Mouse (Mus musculus) midbrain, embryonic 11.5 days (tissue): ENCODE measurements around the gene Angptl1. TPM values are rescaled to one million over a fixed set of nuclear protein-coding genes. Genes with fewer than 3 reads are reported as not detected.
A peak's percentile ranks its signal among the peaks of the same experiment; 100 is the strongest.

Experiments used
- ATAC-seq: fragments of 200-750 bp; cut with Nextera tagmentation; 2 replicates; pipeline ENCODE4 v1.8.0; 2017; ENCODE audit warnings: moderate TSS enrichment, moderate library complexity; ENCODE audit not compliant: low FRiP score
- DNase-seq: peaks from one replicate; pipeline ENCODE4 v3.0.0; 2015; ENCODE audit warnings: low spot score; ENCODE audit errors: missing footprints
- H3K27ac ChIP-seq: fragments of 300-500 bp; sonication (generic); 2 replicates; pipeline ENCODE4 v1.5.1; 2014; ENCODE audit warnings: low read depth, low read length
- H3K27me3 ChIP-seq: fragments of 300-500 bp; sonication (generic); 2 replicates; pipeline ENCODE4 v1.6.1; 2014; ENCODE audit warnings: mild to moderate bottlenecking, low read length, moderate library complexity, mixed read lengths; ENCODE audit not compliant: control insufficient read depth, insufficient read depth
- H3K36me3 ChIP-seq: fragments of 300-500 bp; sonication (generic); 2 replicates; pipeline ENCODE4 v1.6.1; 2014; ENCODE audit warnings: mild to moderate bottlenecking, low read length, moderate library complexity, mixed read lengths; ENCODE audit not compliant: control insufficient read depth, insufficient read depth
- H3K4me1 ChIP-seq: fragments of 300-500 bp; sonication (generic); 2 replicates; pipeline ENCODE4 v1.6.1; 2014; ENCODE audit warnings: low read length; ENCODE audit not compliant: control insufficient read depth, insufficient read depth
- H3K4me2 ChIP-seq: fragments of 300-500 bp; sonication (generic); 2 replicates; pipeline ENCODE4 v1.6.1; 2014; ENCODE audit warnings: mild to moderate bottlenecking, moderate library complexity
- H3K4me3 ChIP-seq: fragments of 300-500 bp; sonication (generic); 2 replicates; pipeline ENCODE4 v1.5.1; 2014; ENCODE audit warnings: low read depth, low read length
- H3K9ac ChIP-seq: fragments of 300-500 bp; sonication (generic); 2 replicates; pipeline ENCODE4 v1.6.1; 2014; ENCODE audit warnings: low read length
- H3K9me3 ChIP-seq: fragments of 300-500 bp; sonication (generic); 2 replicates; pipeline ENCODE4 v1.6.1; 2016; ENCODE audit warnings: low read length; ENCODE audit not compliant: control insufficient read depth
- WGBS: fragments of 180-500 bp; shearing (Covaris S2); extraction: QIAGEN DNeasy Blood & Tissue Kit; methylation state at CpG from one replicate; pipeline ENCODE4 v1.1.7; 2014; 5-methylcytosine and 5-hydroxymethylcytosine counted together
- polyA plus RNA-seq: library from polyadenylated mRNA; unstranded; fragments of >200 nt; fragmentation: Nextera tagmentation; extraction: Ambion mirVana; gene quantifications from 2 replicates; pipeline ENCODE4 v1.2.1, GENCODE M21; 2014

The Angptl1 gene
- polyA plus RNA-seq, 1 experiment from 2014 or later: 1.6 TPM

- H3K4me2 ChIP-seq: no peak overlapping the region
- no peaks in the 10 kb centered on the region for H3K4me1 ChIP-seq
- DNase-seq: peak; percentile 44
- H3K27ac ChIP-seq: no peak overlapping the region
- no peaks in the 10 kb centered on the region for H3K36me3 ChIP-seq
- no peak overlapping the region for H3K9ac ChIP-seq
- WGBS: 88% methylated on average over 8 of the region's 8 CpGs
- H3K9me3 ChIP-seq: no peaks in the 10 kb centered on the region
- no peak for ATAC-seq
- H3K4me3 ChIP-seq: no peak overlapping the region
- H3K27me3 ChIP-seq: no peaks in the 10 kb centered on the region
Measured at GRCm38 (mm10) chr1:156860266-156860665, 21.9 kb downstream of the Angptl1 start.

GRCm38 (mm10) chr1:156861475-156862043, 23.2 kb downstream of the Angptl1 start:
- no peak overlapping the region for H3K4me2 ChIP-seq
- H3K4me3 ChIP-seq: no peak overlapping the region
- no peaks in the 10 kb centered on the region for H3K36me3 ChIP-seq
- ATAC-seq (no peak), DNase-seq (no peak)
- no peaks in the 10 kb centered on the region for H3K27me3 ChIP-seq
- no peaks in the 10 kb centered on the region for H3K4me1 ChIP-seq
- H3K27ac ChIP-seq: no peak overlapping the region
- H3K9me3 ChIP-seq: no peaks in the 10 kb centered on the region
- no peak overlapping the region for H3K9ac ChIP-seq
- 58% methylated on average over 4 of the region's 4 CpGs for WGBS

- H3K27me3 ChIP-seq: no peaks in the 10 kb centered on the region
- no peak for DNase-seq
- H3K9me3 ChIP-seq: no peaks in the 10 kb centered on the region
- no peak overlapping the region for H3K27ac ChIP-seq
- no peak overlapping the region for H3K4me2 ChIP-seq
- H3K4me1 ChIP-seq: no peaks in the 10 kb centered on the region
- H3K4me3 ChIP-seq: no peak overlapping the region
- ATAC-seq: no peak
- whole genome bisulfite sequencing: 86% methylated on average over 3 of the region's 3 CpGs
- no peak overlapping the region for H3K9ac ChIP-seq
- H3K36me3 ChIP-seq: no peaks in the 10 kb centered on the region
Measured at GRCm38 (mm10) chr1:156863726-156864125, 25.4 kb downstream of the Angptl1 start.

- no peak overlapping the region for H3K4me2 ChIP-seq
- no peaks in the 10 kb centered on the region for H3K27me3 ChIP-seq
- ATAC-seq: no peak
- H3K36me3 ChIP-seq: no peaks in the 10 kb centered on the region
- DNase-seq: no peak
- no peak overlapping the region for H3K9ac ChIP-seq
- H3K4me3 ChIP-seq: no peak overlapping the region
- WGBS: 61% methylated on average over 3 of the region's 3 CpGs
- H3K27ac ChIP-seq: no peak overlapping the region
- H3K9me3 ChIP-seq: no peaks in the 10 kb centered on the region
- H3K4me1 ChIP-seq: no peaks in the 10 kb centered on the region
Measured at GRCm38 (mm10) chr1:156864240-156864639, 25.9 kb downstream of the Angptl1 start.

- H3K27ac ChIP-seq: no peak overlapping the region
- DNase-seq (peak; percentile 54), ATAC-seq (no peak)
- H3K4me1 ChIP-seq: no peaks in the 10 kb centered on the region
- no peaks in the 10 kb centered on the region for H3K9me3 ChIP-seq
- H3K36me3 ChIP-seq: no peaks in the 10 kb centered on the region
- H3K4me2 ChIP-seq: no peak overlapping the region
- H3K9ac ChIP-seq: no peak overlapping the region
- H3K4me3 ChIP-seq: no peak overlapping the region
- WGBS: 88% methylated on average over 5 of the region's 5 CpGs
- H3K27me3 ChIP-seq: no peaks in the 10 kb centered on the region
Measured at GRCm38 (mm10) chr1:156870028-156870427, 31.7 kb downstream of the Angptl1 start.

GRCm38 (mm10) chr1:156870616-156871015, 32.3 kb downstream of the Angptl1 start:
- no peak overlapping the region for H3K9ac ChIP-seq
- DNase-seq: peak; percentile 67
- WGBS: 91% methylated on average over 4 of the region's 4 CpGs
- no peak overlapping the region for H3K4me3 ChIP-seq
- H3K4me2 ChIP-seq: no peak overlapping the region
- no peak overlapping the region for H3K27ac ChIP-seq
- ATAC-seq: no peak
- H3K27me3 ChIP-seq: no peaks in the 10 kb centered on the region
- no peaks in the 10 kb centered on the region for H3K9me3 ChIP-seq
- H3K36me3 ChIP-seq: no peaks in the 10 kb centered on the region
- no peaks in the 10 kb centered on the region for H3K4me1 ChIP-seq

- ATAC-seq: no peak
- peaks cover 6% of the 10 kb centered on the region; the same call in 1 of the 2 replicates for H3K36me3 ChIP-seq
Measured at GRCm38 (mm10) chr1:156884782-156885181, 46.4 kb downstream of the Angptl1 start.

GRCm38 (mm10) chr1:156885879-156886278, 47.5 kb downstream of the Angptl1 start:
- Histone ChIP-seq H3K27me3 (no peaks in the 10 kb centered on the region), H3K27ac (no peak overlapping the region), H3K4me1 (no peaks in the 10 kb centered on the region), H3K4me3 (no peak overlapping the region), H3K4me2 (no peak overlapping the region), H3K9ac (no peak overlapping the region), H3K9me3 (no peaks in the 10 kb centered on the region), H3K36me3 (peaks cover 6% of the 10 kb centered on the region; the same call in 1 of the 2 replicates)
- DNase-seq (no peak), ATAC-seq (no peak)
- 90% methylated on average over 2 of the region's 2 CpGs for WGBS

More at GRCm38 (mm10) chr1:156884782-156885181, 46.4 kb downstream of the Angptl1 start:
- no peaks in the 10 kb centered on the region for H3K9me3 ChIP-seq
- DNase-seq: no peak
- H3K4me3 ChIP-seq: no peak overlapping the region
- 94% methylated on average over 2 of the region's 2 CpGs for WGBS
- H3K9ac ChIP-seq: no peak overlapping the region
- H3K4me1 ChIP-seq: no peaks in the 10 kb centered on the region
- H3K27me3 ChIP-seq: no peaks in the 10 kb centered on the region
- H3K27ac ChIP-seq: no peak overlapping the region
- H3K4me2 ChIP-seq: no peak overlapping the region

- DNase-seq: no peak
- no peak overlapping the region for H3K4me2 ChIP-seq
- H3K9ac ChIP-seq: no peak overlapping the region
- WGBS: 88% methylated on average over 4 of the region's 4 CpGs
- no peak overlapping the region for H3K27ac ChIP-seq
- no peaks in the 10 kb centered on the region for H3K4me1 ChIP-seq
- no peak overlapping the region for H3K4me3 ChIP-seq
- H3K36me3 ChIP-seq: no peaks in the 10 kb centered on the region
- ATAC-seq: no peak
- H3K9me3 ChIP-seq: no peaks in the 10 kb centered on the region
- no peaks in the 10 kb centered on the region for H3K27me3 ChIP-seq
Measured at GRCm38 (mm10) chr1:156888830-156889229, 50.5 kb downstream of the Angptl1 start.
